Mouse (Mus musculus) heart, embryonic 16.5 days (tissue): ENCODE data around the gene Slu7. TPM values are rescaled to one million over a fixed set of nuclear protein-coding genes. Genes with fewer than 3 reads are reported as not detected.

ENCODE experiments used
- ATAC-seq: fragments of 200-750 bp; cut with Nextera tagmentation; replicated peaks from 2 replicates; pipeline ENCODE4 v1.8.0; 2017; ENCODE audit warnings: moderate number of reproducible peaks; ENCODE audit not compliant: insufficient read depth, low FRiP score; ENCODE audit errors: extremely low read depth
- H3K27ac ChIP-seq: fragments of 300-500 bp; sonication (generic); 2 replicates; pipeline ENCODE4 v1.5.1; 2014; ENCODE audit warnings: mild to moderate bottlenecking, low read length, control low read depth, moderate library complexity
- H3K27me3 ChIP-seq: fragments of 300-500 bp; sonication (generic); 2 replicates; pipeline ENCODE4 v1.6.1; 2014; ENCODE audit warnings: low read length, mixed read lengths; ENCODE audit not compliant: control insufficient read depth, insufficient read depth
- H3K36me3 ChIP-seq: fragments of 300-500 bp; sonication (generic); 2 replicates; pipeline ENCODE4 v1.6.1; 2014; ENCODE audit not compliant: control insufficient read depth, insufficient read depth
- H3K4me1 ChIP-seq: fragments of 300-500 bp; sonication (generic); 2 replicates; pipeline ENCODE4 v1.6.1; 2014; ENCODE audit warnings: low read length, mixed read lengths; ENCODE audit not compliant: control insufficient read depth, insufficient read depth
- H3K4me2 ChIP-seq: fragments of 300-500 bp; sonication (generic); 2 replicates; pipeline ENCODE4 v1.6.1; 2014; ENCODE audit warnings: low read depth, mild to moderate bottlenecking, control low read depth, low read length
- H3K4me3 ChIP-seq: fragments of 300-500 bp; sonication (generic); 2 replicates; pipeline ENCODE4 v1.5.1; 2014; ENCODE audit warnings: mild to moderate bottlenecking, control low read depth, low read length
- H3K9ac ChIP-seq: fragments of 300-500 bp; sonication (generic); 2 replicates; pipeline ENCODE4 v1.6.1; 2014; ENCODE audit warnings: low read length, control low read depth
- H3K9me3 ChIP-seq: fragments of 300-500 bp; sonication (generic); replicated peaks from 2 replicates; pipeline ENCODE4 v1.6.1; 2016; ENCODE audit warnings: low read length; ENCODE audit not compliant: control insufficient read depth
- WGBS: fragments of 180-500 bp; shearing (Covaris S2); extraction: QIAGEN DNeasy Blood & Tissue Kit; methylation state at CpG from one replicate; pipeline ENCODE4 v1.1.7; 2014; 5-methylcytosine and 5-hydroxymethylcytosine counted together
- polyA plus RNA-seq: library from polyadenylated mRNA; unstranded; fragments of >200 nt; fragmentation: Nextera tagmentation; extraction: Ambion mirVana; gene quantifications from 2 replicates; pipeline ENCODE4 v1.2.1, GENCODE M21; 2015

Gene Slu7
- polyA plus RNA-seq, result 37.6 and 40.5 TPM in 2 replicates

GRCm38 (mm10) chr11:43433254-43434023 lies at the start of gene Slu7:
Gene Slu7 (plus strand): TSS chr11:43433744.
- peak within 1 kb of the TSS; percentile 93 for H3K4me3 ChIP-seq
- 8% methylated on average over 38 of the region's 38 CpGs for WGBS
- peak within 1 kb of the TSS; percentile 84 for H3K9ac ChIP-seq
- peak within 1 kb of the TSS; percentile 36 for H3K27ac ChIP-seq
- H3K27me3 ChIP-seq, result no peaks in the 10 kb centered on the region
- no peaks in the 10 kb centered on the region for H3K9me3 ChIP-seq
- ATAC-seq, result peak; percentile 76
- peaks cover 8% of the 10 kb centered on the region for H3K4me1 ChIP-seq
- peaks cover 9% of the 10 kb centered on the region for H3K36me3 ChIP-seq
- H3K4me2 ChIP-seq, result peak within 1 kb of the TSS; percentile 85

- peaks cover 8% of the 10 kb centered on the region; the same call in 1 of the 2 replicates for H3K4me1 ChIP-seq
- H3K27me3 ChIP-seq, result no peaks in the 10 kb centered on the region
These were observed 48.4 kb upstream of the Slu7 start for GRCm38 (mm10) chr11:43385055-43385649.

GRCm38 (mm10) chr11:43385716-43386115 lies 47.8 kb upstream of the Slu7 start:
- ATAC-seq, result 0 out of 2 replicates have a peak, but pooled peaks have one; percentile 25
- 3% methylated on average over 8 of the region's 8 CpGs for WGBS
- H3K9ac ChIP-seq, result peak overlapping the region; percentile 72
- H3K4me3 ChIP-seq, result peak overlapping the region; percentile 54
- H3K36me3 ChIP-seq, result no peaks in the 10 kb centered on the region
- H3K27me3 ChIP-seq, result no peaks in the 10 kb centered on the region
- peak overlapping the region; percentile 86 for H3K4me2 ChIP-seq
- no peaks in the 10 kb centered on the region for H3K9me3 ChIP-seq
- no peak overlapping the region; the same call in 1 of the 2 replicates for H3K27ac ChIP-seq
- H3K4me1 ChIP-seq, result peaks cover 8% of the 10 kb centered on the region; the same call in 1 of the 2 replicates

More at GRCm38 (mm10) chr11:43385055-43385649, 48.4 kb upstream of the Slu7 start:
- under 1% methylated on average over 18 of the region's 18 CpGs for WGBS
- peak overlapping the region; percentile 54 for H3K4me3 ChIP-seq
- H3K36me3 ChIP-seq, result no peaks in the 10 kb centered on the region
- ATAC-seq, result peak; percentile 78
- H3K9ac ChIP-seq, result peak overlapping the region; percentile 72
- no peaks in the 10 kb centered on the region for H3K9me3 ChIP-seq
- peak overlapping the region; percentile 86 for H3K4me2 ChIP-seq
- H3K27ac ChIP-seq, result peak overlapping the region; percentile 81

GRCm38 (mm10) chr11:43387004-43387880 lies 46.3 kb upstream of the Slu7 start:
- H3K4me3 ChIP-seq, result no peak overlapping the region
- no peak for ATAC-seq
- peaks cover 8% of the 10 kb centered on the region; the same call in 1 of the 2 replicates for H3K4me1 ChIP-seq
- H3K9ac ChIP-seq, result no peak overlapping the region
- H3K36me3 ChIP-seq, result no peaks in the 10 kb centered on the region
- no peaks in the 10 kb centered on the region for H3K27me3 ChIP-seq
- H3K27ac ChIP-seq, result no peak overlapping the region
- WGBS, result 89% methylated on average over 14 of the region's 14 CpGs
- H3K4me2 ChIP-seq, result no peak overlapping the region
- no peaks in the 10 kb centered on the region for H3K9me3 ChIP-seq

- Histone ChIP-seq H3K27me3 (no peaks in the 10 kb centered on the region), H3K9ac (no peak overlapping the region), H3K27ac (no peak overlapping the region), H3K4me3 (no peak overlapping the region), H3K4me1 (peaks cover 8% of the 10 kb centered on the region; the same call in 1 of the 2 replicates), H3K9me3 (no peaks in the 10 kb centered on the region), H3K4me2 (no peak overlapping the region), H3K36me3 (no peaks in the 10 kb centered on the region)
- 70% methylated on average over 21 of the region's 21 CpGs for WGBS
- ATAC-seq, result no peak
These were observed 45.1 kb upstream of the Slu7 start for GRCm38 (mm10) chr11:43388122-43389097.

GRCm38 (mm10) chr11:43389118-43389517 lies 44.4 kb upstream of the Slu7 start:
- peaks cover 8% of the 10 kb centered on the region; the same call in 1 of the 2 replicates for H3K4me1 ChIP-seq
- H3K4me2 ChIP-seq, result no peak overlapping the region
- 80% methylated on average over 7 of the region's 7 CpGs for WGBS
- H3K4me3 ChIP-seq, result no peak overlapping the region
- no peak for ATAC-seq
- no peaks in the 10 kb centered on the region for H3K36me3 ChIP-seq
- H3K27me3 ChIP-seq, result no peaks in the 10 kb centered on the region
- H3K9me3 ChIP-seq, result no peaks in the 10 kb centered on the region
- H3K27ac ChIP-seq, result no peak overlapping the region
- no peak overlapping the region for H3K9ac ChIP-seq

GRCm38 (mm10) chr11:43392757-43393156 lies 40.8 kb upstream of the Slu7 start:
- Histone ChIP-seq H3K27me3 (no peaks in the 10 kb centered on the region), H3K4me2 (no peak overlapping the region), H3K36me3 (no peaks in the 10 kb centered on the region), H3K27ac (no peak overlapping the region), H3K4me1 (0 out of 2 replicates have a peak, but pooled peaks cover 3% of the 10 kb centered on the region), H3K9ac (no peak overlapping the region), H3K4me3 (no peak overlapping the region), H3K9me3 (no peaks in the 10 kb centered on the region)
- no peak for ATAC-seq
- 36% methylated on average over 2 of the region's 2 CpGs for WGBS

GRCm38 (mm10) chr11:43393325-43393724 lies 40.2 kb upstream of the Slu7 start:
- 87% methylated on average over 4 of the region's 4 CpGs for WGBS
- Histone ChIP-seq H3K4me2 (no peak overlapping the region), H3K9ac (no peak overlapping the region), H3K36me3 (no peaks in the 10 kb centered on the region), H3K4me1 (0 out of 2 replicates have a peak, but pooled peaks cover 3% of the 10 kb centered on the region), H3K4me3 (no peak overlapping the region), H3K27ac (no peak overlapping the region), H3K27me3 (no peaks in the 10 kb centered on the region), H3K9me3 (no peaks in the 10 kb centered on the region)
- ATAC-seq, result no peak
